Mouse (Mus musculus) thymus, postnatal 25 days (tissue): ENCODE results near the gene Itgb1bp2.

Experiments
- DNase-seq: peaks from one replicate; pipeline ENCODE4 v3.0.0; 2022

The Itgb1bp2 gene

GRCm38 (mm10) chrX:101448886-101449475 is at the start of gene Itgb1bp2:
TSS of gene Itgb1bp2 (plus strand) at chrX:101449088.
- no peak for DNase-seq

- peak; percentile 52 for DNase-seq
Observed at GRCm38 (mm10) chrX:101418946-101419724, 29.8 kb upstream of the Itgb1bp2 start.

DNA sequence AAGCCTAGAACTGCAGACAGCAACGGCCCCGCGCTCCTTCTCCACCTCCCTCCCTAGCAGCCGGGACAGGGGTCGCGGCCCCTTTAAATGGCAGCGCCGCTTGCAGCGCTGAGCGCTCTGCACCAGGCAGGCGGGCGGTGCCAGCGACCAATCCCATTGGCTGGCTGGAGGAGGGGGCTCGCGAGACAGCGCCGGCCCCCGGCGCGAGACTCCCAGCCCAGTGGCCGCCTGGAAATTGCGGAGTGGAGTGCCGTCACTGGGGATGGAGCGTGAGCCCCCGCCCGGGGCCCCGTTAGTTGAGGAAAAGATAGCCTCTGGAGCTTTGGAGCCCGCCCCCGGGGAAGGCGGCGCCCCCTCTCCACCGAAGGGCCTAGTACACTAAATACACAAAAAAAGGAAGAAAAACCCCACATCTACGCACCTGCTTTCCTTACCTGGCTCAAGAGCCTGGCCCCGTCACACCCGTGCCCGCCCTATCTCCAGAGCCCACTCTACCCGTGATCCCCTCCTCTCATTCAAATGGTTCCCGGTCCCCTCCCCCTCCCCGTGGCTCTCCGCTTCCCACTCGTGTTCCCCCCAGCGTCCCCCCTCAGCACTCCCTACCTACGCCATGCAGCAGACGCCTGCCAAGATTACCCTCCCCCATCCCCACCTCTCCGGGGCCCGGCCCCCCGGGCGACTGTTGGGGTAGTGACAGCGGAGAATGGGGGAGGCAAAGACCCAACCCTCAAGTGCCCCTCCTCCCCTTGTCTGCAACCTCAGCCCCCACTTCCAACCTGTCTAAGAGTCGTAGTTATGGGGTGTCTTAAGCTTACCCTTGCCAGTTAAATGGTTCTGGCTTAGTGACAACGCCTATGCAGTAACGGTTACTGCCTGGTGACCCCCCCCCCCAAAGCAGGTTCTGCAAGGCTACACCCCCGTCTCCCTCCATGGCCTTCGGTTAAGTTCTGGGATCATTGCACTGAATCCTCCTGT is 28.9 kb upstream of the Itgb1bp2 start:
- peak; percentile 88 for DNase-seq

DNA sequence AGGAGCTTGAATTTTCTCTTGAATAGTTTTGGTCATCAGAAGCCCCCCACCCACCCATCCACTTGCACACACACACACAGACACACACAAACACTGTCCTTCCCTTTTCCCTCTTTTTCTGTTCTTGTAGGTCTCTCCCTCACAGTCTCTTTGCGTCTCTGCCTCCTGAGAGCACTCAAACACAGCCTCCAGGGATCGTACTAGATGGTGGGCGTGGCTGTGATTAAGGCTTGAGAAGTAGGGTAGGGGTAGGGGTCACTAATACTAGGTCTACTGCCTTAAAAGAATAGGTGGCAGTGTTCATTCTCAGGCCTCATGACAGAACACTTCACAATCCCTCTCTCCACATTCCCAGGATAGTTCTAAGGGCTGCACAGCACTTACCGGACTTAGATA is 28.2 kb upstream of the Itgb1bp2 start, which contains the start of gene Zmym3:
Gene Zmym3 (minus strand): TSS at position 150 of the 396 bp plus-strand sequence.
- DNase-seq: no peak

DNA sequence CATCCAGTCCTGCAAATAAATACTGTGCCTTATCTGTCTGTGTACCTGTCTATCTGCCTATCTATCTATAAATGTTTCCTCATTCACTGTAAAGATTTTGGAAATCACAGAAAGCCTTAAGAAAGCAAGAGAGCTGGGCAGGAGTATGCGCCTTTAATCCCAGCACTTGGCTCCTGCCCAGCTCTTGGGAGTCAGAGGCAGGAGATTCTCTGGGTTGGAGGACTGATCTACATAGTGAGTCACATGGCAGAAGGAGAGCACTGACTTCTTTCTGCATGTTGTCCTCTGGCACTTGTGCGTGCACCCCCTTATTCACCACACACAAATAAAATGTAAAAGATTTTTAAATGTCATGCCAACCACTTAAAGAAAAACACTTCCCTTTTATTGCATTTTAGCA is 25.4 kb upstream of the Itgb1bp2 start:
- no peak for DNase-seq

- peak; percentile 24 for DNase-seq
Observed at GRCm38 (mm10) chrX:101427774-101428173, 21.1 kb upstream of the Itgb1bp2 start.

GRCm38 (mm10) chrX:101428785-101429141 is 20.1 kb upstream of the Itgb1bp2 start:
- no peak for DNase-seq

GRCm38 (mm10) chrX:101429142-101429949 is 19.5 kb upstream of the Itgb1bp2 start, which contains the start of gene Nono:
TSS of gene Nono (plus strand) at chrX:101429318.
- DNase-seq: peak; percentile 83

GRCm38 (mm10) chrX:101429976-101430375 is 18.9 kb upstream of the Itgb1bp2 start:
- no peak for DNase-seq

DNA sequence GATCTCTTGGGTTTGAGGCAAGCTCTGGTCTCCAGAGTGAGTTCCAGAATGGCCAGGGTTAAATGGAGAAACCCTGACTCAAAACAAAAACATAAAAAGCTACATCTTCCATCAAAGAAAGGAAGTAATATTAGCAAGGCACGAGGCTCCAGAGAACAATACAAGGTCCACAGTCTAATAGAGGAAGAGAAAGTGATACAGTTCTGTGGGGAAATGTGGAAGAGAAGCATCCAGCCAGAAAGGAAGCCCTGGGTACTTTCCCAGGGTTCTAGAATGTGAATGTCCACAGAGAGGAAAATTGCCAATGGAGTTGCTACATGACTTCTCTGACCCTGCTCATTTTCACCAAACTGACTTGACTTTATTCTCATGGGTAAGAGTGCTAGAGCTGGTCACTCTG is 2.3 kb downstream of the Itgb1bp2 start:
- DNase-seq: no peak

DNA sequence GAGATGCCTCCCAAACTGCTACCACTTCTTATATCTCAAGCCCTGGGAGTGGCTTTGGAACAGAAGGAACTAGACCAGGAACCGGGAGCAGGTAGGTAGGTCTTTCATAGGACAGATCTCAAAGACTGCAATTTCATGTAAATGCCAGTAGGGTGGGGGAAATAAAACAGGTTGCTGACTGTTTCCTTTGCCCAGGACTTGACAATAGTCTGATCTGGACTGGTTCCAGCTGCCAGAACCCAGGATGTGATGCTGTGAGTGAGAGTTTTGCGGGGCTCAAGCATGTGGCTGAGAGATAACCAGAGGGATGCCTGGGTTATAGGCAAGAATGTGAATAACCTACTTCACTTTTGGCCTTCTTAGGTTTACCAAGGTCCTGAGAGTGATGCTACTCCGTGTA is 2.7 kb downstream of the Itgb1bp2 start:
- DNase-seq: no peak

DNA sequence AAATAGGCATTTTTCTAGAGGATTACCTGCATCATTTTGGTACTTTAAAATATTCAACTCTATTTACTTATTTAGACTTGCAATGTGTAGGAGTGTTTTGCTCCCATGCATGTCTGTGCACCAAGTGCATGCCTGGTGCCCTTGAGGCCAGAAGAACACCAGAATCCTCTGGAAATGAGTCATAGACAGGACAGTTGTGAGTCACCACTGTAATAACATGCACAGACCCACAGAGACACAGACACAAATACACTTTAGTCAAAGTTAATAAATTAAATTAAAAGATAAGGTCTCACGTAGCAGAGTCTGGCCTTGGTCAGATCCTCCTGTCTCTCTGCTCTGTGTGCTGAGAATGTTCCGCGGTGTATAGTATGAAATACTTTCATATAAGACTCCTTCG is 23.3 kb downstream of the Itgb1bp2 start:
- no peak for DNase-seq

DNA sequence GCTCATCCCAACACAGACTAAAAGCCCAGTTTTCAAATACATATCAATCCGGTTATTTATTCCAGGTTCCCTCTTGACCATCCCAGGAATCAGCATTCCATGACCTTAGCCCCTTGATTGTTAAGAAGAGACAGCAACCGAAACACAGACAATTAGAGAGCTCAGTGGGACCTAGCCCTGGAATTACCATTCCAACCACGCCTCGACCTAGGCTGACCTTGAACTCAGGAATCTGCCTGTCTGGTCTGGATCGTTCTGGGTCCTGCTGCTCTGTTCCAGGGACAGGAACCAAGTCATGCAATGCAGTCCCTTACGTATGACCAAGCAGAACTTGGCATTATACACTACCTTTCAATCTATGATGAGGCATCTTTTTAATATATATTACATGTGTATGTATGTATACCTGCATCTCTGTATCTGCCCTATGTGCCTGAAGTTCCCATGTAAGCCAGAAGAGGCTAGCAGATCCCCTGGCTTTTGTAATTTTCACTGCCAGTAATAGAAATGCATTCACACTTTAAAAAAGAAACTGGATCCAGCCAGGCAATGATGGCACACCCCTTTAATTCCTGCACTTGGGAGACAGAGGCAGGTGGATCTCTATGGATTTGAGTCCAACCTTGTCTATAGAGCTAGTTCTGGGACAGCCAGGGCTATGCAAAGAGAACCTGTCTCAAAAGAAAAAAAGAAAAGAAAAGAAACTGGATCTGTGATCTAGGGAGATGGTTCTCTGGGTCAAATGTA is 32.9 kb downstream of the Itgb1bp2 start:
- DNase-seq: no peak

DNA sequence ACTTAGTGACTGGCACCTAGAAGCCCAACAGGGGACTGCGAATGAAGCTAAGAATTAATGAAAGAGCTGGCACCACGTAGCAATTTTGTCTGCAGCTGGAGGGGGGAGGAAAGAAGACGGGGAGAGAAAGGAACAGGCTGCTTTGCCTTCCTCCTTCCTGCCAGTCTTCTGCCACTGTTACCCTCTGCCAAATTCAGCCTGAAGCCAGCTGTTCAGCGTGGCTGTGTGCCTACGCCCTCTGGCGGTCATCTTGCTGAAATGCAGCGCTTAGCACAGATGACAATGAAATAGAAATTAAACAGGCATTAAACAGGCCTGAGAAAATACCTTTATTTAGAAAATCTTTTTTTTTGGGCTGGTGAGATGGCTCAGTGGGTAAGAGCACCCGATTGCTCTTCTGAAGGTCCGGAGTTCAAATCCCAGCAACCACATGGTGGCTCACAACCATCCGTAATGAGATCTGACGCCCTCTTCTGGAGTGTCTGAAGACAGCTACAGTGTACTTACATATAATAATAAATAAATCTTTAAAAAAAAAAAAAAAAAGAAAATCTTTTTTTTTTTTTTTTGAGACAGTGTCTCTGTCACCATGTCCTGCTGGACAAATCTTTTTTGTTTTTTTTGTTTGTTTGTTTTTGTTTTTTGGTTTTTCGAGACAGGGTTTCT is 37.7 kb downstream of the Itgb1bp2 start:
- peak; percentile 56 for DNase-seq
